Mouse (Mus musculus) heart, postnatal 25 days (tissue): Measurements from ENCODE around the gene Akain1. TPM values are rescaled to one million over a fixed set of nuclear protein-coding genes. Genes with fewer than 3 reads are reported as not detected.

Source experiments
- DNase-seq: peaks from one replicate; pipeline ENCODE4 v3.0.0; 2022; ENCODE audit warnings: low spot score
- intact Hi-C: fragments of 180-260 bp; cut with DNase I; formaldehyde crosslinking; loops from one replicate; pipeline ENCODE4 v1.15.1; 2025
- total RNA-seq, 2 experiments: library from RNA; stranded (reverse); gene quantifications; 2 replicates each; pipeline ENCODE4 v1.2.3; 2021

Akain1 gene
- total RNA-seq = under 1 TPM; 0.11 to 0.18 TPM

DNA sequence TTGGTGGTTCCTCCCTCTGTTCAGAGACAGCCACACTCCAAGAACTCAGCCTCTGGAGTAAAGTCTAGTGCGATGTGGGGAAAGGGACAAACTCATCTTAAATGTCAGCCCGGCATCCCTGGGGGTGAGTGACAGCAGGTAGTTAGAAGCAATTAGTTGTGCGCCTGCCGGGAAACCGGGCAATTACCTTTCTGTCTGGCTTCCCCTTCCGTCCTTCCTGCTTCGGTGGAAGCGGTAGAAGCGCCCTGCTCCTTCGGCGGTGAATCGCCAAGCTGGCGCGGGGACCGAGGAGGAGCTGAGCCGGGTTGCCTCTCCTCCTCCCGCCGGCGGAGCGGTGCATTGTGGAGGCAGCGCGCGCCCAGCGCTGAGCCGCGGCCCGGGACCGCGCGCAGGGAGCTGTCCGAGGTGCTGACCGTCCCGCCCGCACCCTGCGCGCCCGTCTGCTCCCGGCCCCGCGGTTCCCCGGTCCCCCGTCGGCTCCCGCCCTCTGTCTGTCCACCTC, at the start of gene Akain1:
Akain1 (plus strand) TSS at position 337 of the 502 bp plus-strand sequence.
- intact Hi-C loops = loop anchor here (2.0 kb wide), 1 partner anchor 54 kb away; no protein-coding TSS in a partner anchor
- DNase-seq = peak; percentile 14

DNA sequence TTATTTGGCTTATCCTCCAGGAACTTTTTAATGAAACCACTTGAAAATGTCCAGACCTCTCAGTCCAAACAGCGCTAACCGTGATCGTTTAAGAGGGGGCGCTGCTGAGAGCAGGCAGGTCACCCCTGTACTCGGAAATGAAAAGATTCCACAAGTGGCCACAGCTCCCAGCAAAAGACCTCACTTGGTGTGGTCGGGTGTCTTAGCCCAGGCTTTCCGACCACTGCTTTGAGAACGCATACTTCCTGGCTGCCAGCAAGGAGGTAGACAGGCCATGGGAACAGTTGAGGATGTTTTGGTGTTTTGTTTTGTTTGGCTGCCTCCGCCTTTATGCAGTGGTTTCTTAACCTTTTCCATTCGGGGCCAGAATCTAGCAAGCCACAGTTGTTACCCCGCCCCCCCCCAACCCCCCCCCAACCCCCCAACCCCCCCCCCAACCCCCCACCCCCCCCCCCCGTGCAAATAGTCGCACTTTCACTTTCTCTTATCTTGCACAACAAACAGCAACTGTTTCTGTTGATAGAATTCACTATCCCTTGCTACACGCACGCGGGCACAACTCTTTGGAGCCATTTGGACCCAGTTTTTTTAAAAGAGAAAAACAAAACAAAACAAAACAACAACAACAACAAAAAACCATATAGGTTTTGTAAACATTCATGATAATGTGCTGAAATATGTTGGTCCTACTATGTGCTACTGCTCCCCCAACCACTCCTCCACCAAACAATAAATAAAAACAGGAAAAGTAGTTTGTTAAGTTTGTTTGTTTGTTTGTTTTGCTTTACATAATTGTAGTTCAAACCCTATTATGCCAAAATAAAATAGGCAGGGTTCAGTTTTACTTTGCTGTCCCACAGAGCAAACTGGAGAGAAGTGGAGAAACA, 42.7 kb upstream of the Akain1 start:
- intact Hi-C loops = no loop called here

DNA sequence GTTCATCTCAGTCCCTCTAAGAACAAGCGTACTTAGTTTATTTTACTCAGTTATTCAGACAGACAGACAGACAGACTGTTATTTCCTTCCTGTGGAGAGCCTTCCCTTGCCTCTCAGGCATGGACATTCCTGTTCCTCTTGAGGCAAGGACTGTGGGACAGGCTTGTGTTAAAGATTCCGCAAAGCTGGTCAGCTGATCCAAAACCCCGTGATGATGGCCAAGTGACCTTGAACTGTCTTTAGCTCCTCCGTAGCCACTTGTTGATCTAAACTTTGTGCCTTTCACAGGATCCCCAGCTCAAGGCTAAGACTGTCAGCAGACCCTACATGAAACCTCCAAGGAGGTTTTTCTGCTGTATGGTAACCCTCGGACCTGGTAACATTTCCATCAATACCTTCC, 42.0 kb upstream of the Akain1 start:
- intact Hi-C loops = no loop called here
- DNase-seq = no peak

More for the DNA sequence above, 42.7 kb upstream of the Akain1 start:
- DNase-seq = peak; percentile 31

DNA sequence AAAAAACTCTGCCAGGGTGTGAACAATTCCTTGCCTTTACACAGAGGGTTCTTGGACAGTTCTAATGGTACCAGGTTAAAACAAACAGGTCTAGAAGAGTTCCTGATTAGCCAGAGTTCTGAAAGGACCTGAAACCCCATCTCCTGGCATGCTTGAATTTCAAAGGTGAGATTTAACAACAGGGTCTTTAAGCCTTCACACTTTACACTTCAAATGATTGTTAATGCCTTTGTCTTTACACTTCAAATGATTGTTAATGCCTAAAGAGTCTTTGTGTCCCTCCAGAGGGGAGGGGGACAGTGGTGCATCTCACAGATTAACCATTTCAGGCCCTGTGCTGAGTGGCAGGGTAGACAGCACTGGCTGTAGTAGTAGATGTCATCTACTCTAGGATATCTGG, 41.0 kb upstream of the Akain1 start:
- intact Hi-C loops = no loop called here
- no peak for DNase-seq

DNA sequence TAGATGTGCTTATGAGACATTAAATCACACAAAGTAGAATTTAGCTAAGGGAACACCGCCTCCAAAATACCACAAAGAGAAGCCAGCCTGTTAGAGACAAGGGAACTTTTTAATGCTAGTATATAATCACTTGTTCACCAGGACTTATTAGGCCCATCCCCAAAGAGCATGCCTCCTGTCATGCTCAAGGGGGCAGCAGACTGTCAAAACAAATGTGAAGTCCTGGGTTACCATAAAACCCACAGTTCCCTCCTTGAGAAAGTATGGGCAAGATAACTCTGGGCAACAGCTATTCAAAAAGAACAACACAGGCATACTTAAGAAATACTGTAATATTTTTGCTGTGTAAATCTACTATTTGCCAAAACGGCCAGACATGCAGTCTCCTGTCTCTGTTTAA, 38.0 kb upstream of the Akain1 start:
- intact Hi-C loops = no loop called here
- DNase-seq = no peak

DNA sequence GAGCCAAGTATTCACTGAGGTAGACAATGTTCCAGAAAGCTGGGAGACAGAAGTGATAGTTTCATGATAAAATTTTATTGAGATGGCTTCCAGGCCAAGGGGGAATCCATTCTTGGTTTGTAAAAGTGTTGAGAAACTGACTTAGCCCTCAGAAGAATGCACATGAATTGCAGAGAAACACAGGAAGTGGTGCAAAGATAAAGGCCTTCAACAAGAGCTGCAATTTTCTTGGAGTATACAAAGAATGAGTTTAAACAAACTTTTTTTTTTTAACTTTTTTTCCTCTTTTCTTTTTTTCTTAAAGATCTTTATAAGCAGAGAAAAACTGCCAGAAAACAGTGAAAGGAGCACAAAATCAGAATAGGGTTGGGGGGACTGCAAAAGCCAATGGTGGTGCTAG, 23.0 kb upstream of the Akain1 start:
- intact Hi-C loops = no loop called here
- DNase-seq = no peak

DNA sequence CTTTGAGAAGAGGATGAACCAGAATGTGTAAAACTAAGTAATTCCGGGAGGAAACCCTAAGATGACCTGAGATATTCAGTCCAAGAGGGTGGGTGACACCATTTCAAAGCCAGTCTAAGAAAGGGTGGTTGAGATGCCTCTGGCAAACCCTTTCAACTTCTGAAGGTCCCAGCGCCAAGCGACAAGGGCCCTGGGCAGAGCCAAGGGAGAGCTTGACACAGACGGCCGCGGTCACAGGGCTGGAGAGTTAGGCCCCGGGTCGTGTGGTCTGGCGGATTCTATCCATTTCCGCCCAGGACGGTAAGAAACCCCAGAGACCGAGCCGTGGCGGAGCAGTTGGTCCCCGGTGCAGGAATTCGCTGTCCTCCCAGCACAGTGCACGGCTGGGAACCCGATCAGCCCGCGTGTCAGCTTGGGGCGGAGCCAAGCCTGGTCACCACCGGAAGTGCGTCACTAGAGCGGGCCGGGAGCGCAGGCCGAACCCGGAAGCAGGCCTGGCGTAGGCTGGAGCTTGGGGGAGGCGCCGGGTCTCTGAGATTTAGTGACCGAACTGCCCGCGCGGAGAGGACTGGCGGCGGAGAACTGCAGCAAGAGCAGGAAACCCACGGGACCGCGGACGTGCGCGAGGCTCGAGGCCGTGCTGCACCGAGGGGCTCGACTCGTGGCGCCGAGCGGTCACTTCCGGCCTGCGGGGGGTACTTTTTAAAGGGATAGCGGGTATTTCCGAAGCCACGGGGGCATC, 22.0 kb upstream of the Akain1 start:
- intact Hi-C loops = loop anchor here (1.0 kb wide), 1 partner anchor 33 kb away; no protein-coding TSS in a partner anchor
- DNase-seq = peak; percentile 90

DNA sequence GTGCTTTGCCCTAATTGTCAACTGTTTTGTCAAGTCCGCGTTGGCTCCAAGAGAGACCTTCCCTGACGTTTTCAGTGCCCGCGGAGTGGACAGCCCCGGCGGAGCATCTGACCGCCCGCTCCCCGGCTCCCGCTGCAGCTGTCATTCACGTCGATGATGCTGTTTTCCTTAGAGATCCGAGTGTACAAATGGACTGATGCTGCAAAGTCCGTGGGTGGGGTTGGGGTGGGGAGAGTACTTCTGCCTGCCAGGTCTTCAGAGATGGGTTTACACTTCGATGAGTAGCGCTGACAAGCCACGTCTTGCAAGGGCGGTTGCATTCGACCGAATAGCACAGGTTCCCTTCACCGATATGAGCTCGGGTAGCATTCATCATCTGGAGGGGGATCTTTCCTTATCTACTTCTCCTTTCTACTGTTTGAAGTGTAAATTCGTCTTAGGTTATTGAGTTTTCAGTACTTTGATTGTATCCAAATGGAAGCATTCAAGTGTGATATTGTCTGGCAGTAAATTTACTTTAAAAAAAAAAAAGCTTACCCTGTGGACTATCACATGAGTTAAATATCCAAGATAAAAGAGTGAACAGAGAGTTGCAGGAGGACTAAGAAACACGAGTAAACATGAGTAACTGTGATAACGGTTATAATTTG, 21.3 kb upstream of the Akain1 start:
- intact Hi-C loops = loop anchor here (1.0 kb wide), 1 partner anchor 34 kb away; no protein-coding TSS in a partner anchor

DNA sequence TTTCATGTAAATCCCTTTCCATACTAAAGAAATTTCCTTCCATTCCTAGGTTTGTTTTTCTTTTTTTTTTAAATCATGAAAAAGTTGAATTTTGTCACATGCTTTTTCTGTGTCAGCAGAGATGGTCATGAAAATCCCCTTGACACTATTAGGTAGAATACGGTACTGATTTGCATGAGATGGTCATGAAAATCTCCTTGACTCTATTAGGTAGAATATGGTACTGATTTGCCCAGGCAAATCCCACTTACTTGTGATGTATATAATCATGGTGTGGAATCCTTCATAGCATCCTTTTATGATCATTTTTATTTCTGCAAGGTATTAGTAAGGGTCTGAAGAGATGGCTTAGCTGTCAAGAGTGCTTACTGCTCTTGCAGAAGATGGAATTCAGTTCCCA, 17.5 kb upstream of the Akain1 start:
- intact Hi-C loops = no loop called here

More for the DNA sequence above, 21.3 kb upstream of the Akain1 start:
- no peak for DNase-seq

DNA sequence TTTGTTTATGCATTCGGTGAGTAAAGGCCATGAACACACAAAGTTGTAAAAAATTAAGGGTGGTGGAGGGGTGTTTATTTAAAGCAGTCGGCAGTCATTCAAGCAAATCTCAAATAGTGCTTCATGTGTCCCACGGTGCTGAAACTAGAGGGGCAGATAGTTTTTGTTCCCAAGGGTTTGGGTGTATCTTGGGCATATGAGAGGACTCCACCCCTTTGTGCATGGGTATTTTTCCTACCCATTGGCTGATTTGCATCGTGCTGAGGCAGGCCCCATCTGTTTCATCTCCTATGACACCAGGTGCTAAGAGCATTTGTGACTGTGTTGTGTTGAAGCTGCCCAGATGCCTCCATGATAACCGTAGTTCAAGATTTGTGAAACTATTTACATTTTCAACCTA, 1.3 kb upstream of the Akain1 start:
- intact Hi-C loops = loop anchor here (2.0 kb wide), 1 partner anchor 53 kb away; no protein-coding TSS in a partner anchor
- DNase-seq = no peak

More for the DNA sequence above, 17.5 kb upstream of the Akain1 start:
- no peak for DNase-seq

DNA sequence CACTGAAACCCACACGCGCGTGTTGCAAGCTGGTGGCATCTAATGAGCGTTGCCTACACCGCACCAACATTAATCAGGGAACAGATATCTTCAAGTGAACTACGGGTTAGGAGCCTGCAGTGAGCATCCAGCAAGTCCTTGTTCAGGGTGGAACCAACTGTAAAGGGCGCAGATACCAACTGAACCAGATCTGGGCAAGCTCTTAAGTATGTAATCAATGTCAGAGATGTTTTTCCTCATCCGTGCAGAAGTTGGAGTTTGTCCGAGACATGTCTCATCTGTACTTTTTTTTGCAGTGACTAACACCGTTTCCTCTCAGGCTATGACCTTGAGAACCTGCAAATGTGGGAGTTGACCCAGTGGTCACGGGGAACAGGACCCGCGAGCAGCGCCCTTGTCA, 640 bp upstream of the Akain1 start:
- DNase-seq = no peak
- intact Hi-C loops = loop anchor here (2.0 kb wide), 1 partner anchor 54 kb away; no protein-coding TSS in a partner anchor

DNA sequence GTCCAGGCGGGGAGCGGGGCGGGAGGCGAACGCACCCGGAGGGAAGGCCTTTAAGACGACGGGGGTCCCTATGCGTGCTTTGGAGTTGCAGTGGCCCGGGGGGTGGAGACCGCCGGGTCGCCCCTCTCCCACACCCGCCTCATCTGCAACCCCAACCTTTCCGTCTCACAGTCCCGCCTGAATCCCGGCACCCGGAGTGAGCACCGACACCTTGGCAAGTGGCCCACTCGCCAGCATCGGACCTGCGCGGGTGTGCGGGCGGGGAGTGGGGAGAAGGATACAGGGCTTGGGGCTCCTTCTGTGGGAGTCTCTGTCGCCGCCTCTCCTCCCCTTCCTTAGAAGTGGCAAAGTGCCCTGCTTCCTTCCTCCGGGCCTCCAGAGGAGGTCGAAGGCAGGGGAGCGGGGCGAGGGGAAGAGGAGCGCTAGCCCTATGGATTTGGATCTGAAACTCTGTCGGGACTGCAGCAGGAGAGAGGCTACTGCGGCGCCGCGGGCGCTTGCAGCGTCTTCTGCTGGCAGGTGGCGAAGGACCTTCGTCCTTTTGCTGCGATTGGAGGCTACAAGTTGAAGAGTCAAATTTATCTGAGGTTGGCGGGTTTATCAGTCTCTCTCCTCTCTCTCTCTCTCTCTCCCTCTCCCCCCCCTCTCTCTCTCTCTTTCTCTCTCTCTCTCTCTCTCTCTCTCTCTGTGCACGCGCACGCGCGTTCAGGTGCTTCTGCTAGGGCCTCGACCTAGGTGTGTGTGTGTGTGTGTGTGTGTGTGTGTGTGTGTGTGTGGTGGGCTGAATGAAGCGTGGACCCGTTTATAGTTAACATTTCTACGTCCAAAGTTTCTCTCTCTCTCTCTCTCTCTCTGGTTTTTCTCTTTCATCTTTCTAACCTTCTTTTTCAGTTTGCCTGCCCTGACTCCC, 700 bp downstream of the Akain1 start:
- intact Hi-C loops = loop anchor here (2.0 kb wide), 1 partner anchor 55 kb away; no protein-coding TSS in a partner anchor

DNA sequence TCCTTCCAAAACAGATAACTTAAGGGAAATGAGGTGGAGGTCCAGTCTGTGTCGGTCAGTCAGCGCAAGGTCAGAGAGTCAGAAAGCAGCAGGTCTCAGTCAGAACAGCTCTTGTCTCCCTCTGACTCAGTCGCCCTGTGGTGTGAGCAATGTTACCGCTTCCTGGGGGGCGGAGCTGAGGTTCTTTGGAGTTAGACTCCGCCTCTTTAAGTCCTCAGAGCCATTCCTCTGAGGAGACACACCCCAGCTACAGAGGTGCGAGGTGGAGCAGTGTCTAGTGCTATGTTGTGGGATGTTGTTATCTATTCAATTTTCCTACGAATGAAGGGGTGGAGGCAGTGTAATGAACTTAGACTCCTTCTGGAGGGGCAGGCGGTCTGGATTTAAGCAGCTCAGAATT, 1.9 kb downstream of the Akain1 start:
- intact Hi-C loops = no loop called here
- no peak for DNase-seq

More for the DNA sequence above, 700 bp downstream of the Akain1 start:
- no peak for DNase-seq

DNA sequence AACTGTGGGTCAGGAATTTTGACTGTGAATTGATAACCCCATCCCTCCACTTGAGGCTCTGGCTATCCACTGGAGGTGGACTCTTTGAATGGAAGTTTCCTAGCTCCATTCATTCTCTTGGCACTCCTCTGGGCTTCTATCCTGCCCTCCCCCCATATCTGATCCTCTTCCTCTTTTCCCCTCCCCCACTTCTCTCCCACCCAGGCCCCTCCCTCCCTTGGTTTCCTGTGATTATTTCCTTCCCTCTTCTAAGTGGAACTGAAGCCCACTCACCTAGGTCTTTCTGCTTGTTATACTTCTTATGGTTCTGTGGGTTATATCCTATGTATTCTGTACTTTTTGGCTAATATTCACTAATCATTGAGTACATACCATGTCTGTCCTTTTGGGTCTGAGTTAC, 9.6 kb downstream of the Akain1 start:
- intact Hi-C loops = no loop called here
- DNase-seq = no peak

DNA sequence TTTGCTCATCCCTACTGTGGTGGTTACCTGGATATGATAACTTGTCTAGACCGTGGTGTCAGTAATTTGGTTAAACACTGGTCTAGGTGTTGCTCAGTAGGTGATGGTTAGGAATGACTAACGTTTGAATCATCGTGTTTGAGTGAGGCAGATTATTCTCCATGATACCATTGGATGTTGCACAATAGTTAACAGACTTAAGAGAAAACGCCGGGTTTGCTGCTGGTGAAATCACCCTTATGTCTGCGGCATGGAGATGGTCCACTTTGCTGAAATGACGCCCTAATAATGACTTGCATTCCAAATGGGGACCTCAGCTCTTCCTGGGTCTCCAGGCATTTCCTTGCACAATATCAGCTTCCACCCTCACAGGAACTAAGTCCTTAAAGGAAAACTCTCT, 22.6 kb downstream of the Akain1 start:
- no peak for DNase-seq
- intact Hi-C loops = no loop called here

DNA sequence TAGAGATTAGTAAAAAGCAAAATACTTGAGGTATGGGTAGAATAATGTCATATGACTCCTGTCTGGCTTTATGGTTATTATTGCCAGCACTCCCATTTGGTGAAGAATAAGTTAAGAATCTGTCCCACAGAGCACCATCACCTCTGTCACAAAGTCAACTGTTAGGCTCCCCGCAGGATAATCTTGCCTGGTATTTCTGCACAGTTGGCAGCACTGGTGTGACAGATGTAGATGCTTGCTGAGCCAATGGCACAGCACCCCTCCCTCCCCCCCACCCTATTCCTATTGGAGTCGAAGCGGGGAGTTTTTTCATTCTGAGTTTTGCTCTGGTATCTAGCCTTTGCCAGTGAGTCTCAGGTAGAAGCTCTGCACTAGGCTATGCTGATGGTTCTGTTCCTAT, 23.9 kb downstream of the Akain1 start:
- intact Hi-C loops = no loop called here
- DNase-seq = no peak

DNA sequence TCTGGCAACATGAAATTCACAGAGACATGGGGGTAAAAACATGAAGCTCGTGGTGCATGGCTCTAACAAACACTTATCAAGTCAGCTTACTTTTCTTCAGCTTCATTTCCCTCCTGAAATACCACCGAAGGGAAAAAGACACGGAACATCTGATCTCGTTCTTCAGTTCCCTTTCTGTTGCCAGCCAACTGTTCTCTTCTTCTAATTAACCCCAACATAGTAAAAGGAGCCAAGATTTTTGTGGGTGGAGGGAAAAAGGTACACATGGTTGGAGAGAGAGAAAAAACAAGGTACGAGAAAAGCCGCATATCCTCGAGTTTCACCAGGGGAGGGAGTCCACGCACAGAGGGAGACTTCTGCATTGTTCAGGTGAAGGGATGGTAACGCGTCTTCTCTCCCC, 32.0 kb downstream of the Akain1 start:
- no peak for DNase-seq
- intact Hi-C loops = no loop called here

DNA sequence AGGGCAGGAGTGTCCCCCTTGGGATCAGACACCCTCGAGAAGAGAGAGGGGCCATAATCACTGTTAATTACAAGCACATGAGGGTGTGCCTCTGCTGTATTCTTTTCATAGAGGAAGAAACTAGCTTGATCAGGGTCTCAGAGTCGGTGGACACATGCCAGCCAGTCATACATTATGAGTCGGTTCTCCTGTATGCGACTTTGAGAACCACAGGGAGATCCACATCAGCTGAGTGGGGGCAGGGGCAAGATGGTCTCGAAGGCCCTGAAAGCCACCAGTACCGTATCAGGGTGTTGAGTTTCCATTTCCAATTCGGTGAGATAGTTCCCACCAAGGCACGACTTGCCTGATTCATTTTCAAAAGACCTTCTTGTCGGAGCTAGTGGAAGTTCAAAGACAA, 33.3 kb downstream of the Akain1 start:
- DNase-seq = no peak
- intact Hi-C loops = no loop called here

DNA sequence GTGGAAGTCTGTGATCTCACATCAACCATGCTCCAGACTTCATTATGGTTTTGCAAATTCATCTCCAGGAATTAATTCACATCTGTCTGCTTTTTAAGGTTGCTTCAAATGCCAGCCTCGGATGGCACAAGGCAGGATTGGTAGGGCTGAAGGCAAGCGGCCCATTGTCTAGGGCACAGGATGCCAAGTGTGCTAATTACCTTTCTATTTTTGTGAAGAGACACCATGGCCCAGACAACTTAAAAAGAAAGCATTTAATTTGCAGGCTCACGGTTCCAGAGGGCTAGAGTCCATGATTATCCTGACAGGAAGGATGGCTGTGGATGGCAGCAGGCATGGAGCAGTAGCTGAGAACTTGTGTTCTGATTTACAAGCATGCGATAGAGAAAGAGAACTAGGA, 35.0 kb downstream of the Akain1 start:
- no peak for DNase-seq
- intact Hi-C loops = no loop called here
